Mouse (Mus musculus): Measurements from ENCODE around the gene Metap1. TPM values are rescaled to one million over a fixed set of nuclear protein-coding genes. Genes with fewer than 3 reads are reported as not detected.

The Metap1 gene
- polyA plus RNA-seq, 1 experiment from 2014 or later, result 49.7 TPM

DNA sequence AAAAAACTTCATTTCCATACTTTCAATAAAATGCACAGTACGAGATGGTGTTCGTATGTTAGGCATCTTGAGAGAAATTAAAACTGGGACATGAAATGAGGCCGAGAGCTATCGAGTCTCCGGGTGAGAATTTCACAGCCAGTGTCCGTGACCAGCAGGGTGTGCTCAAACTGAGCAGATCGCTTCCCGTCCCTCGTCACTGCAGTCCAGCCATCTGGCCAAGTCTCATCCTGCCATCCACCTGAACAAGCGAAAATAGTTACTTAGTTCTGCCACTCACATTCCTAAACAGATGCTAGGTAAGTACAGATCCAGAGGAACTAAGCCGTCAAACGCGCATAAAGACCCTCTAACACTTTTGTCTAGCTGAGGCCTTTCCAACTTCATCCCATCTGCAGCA is 29.1 kb downstream of the Metap1 start:
- H3K9me3 ChIP-seq (replicated peaks), result no peaks in the 10 kb centered on the region
- peaks cover 96% of the 10 kb centered on the region for H3K36me3 ChIP-seq
- DNase-seq (ENCODE audit: low spot score), result no peak

GRCm38 (mm10) chr3:138458441-138458840 is 30.9 kb downstream of the Metap1 start:
- WGBS, result 95% methylated on average over 3 of the region's 3 CpGs
- Histone ChIP-seq H3K4me3 (no peak overlapping the region), H3K9me3 (replicated peaks) (no peaks in the 10 kb centered on the region), H3K27me3 (ENCODE audit: low read depth, poor library complexity, severe bottlenecking) (no peaks in the 10 kb centered on the region), H3K4me1 (no peaks in the 10 kb centered on the region), H3K27ac (no peak overlapping the region), H3K36me3 (peaks cover 98% of the 10 kb centered on the region)
- DNase-seq (ENCODE audit: low spot score), result no peak

More for the DNA sequence above, 29.1 kb downstream of the Metap1 start:
- no peak overlapping the region for H3K4me3 ChIP-seq
- 91% methylated on average over 13 of the region's 13 CpGs for WGBS
- H3K27ac ChIP-seq, result no peak overlapping the region
- H3K27me3 ChIP-seq (ENCODE audit: low read depth, poor library complexity, severe bottlenecking), result no peaks in the 10 kb centered on the region
- H3K4me1 ChIP-seq, result no peaks in the 10 kb centered on the region

DNA sequence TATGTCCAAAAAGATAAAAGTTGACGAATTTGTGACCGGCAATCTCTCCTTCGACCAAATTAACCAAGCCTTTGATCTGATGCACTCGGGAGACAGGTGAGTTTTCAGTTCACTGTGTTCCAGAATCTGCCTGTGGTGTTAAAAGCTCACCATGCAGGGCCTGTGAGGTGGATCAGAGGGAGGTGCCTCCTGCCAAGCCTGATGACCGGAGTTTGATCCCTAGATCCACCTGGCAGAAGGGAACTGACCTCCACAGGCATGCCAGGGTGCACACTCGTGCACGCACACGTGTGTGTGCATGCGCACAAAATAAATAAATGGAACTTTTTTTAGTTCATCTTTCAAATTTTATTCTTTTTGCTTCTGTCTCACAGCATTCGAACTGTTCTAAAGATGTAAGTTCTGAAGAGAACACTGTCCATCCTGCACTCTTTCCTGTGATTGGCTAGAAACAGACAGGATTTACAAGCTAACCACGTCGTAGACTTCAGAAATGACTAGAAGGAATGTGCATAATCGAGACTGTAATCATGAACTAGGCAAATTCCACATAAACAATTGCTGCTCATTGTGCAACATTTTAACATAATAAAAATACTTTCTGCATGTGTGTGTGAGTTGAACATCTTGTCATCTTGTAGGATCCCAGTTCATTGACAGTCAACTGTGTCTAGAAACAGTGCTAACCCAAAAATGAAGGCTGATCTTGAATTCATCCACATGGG is 34.4 kb downstream of the Metap1 start:
- Histone ChIP-seq H3K27ac (no peak overlapping the region), H3K9me3 (replicated peaks) (no peaks in the 10 kb centered on the region), H3K27me3 (ENCODE audit: low read depth, poor library complexity, severe bottlenecking) (no peaks in the 10 kb centered on the region), H3K4me1 (no peaks in the 10 kb centered on the region), H3K4me3 (no peak overlapping the region), H3K36me3 (peaks cover 100% of the 10 kb centered on the region)
- 93% methylated on average over 13 of the region's 13 CpGs for WGBS
- no peak for DNase-seq (ENCODE audit: low spot score)

GRCm38 (mm10) chr3:138454234-138454633 is 35.1 kb downstream of the Metap1 start:
- H3K4me3 ChIP-seq, result no peak overlapping the region
- H3K9me3 ChIP-seq (replicated peaks), result no peaks in the 10 kb centered on the region
- H3K36me3 ChIP-seq, result peaks cover 100% of the 10 kb centered on the region
- no peaks in the 10 kb centered on the region for H3K27me3 ChIP-seq (ENCODE audit: low read depth, poor library complexity, severe bottlenecking)
- no peaks in the 10 kb centered on the region for H3K4me1 ChIP-seq
- H3K27ac ChIP-seq, result no peak overlapping the region
- DNase-seq (ENCODE audit: low spot score), result no peak
- WGBS, result 93% methylated on average over 1 of the region's 1 CpGs

- 94% methylated on average over 10 of the region's 10 CpGs for WGBS
- Histone ChIP-seq H3K4me3 (no peak overlapping the region), H3K27me3 (ENCODE audit: low read depth, poor library complexity, severe bottlenecking) (no peaks in the 10 kb centered on the region), H3K36me3 (peaks cover 99% of the 10 kb centered on the region), H3K27ac (no peak overlapping the region), H3K9me3 (replicated peaks) (no peaks in the 10 kb centered on the region), H3K4me1 (no peaks in the 10 kb centered on the region)
- DNase-seq (ENCODE audit: low spot score), result no peak
Observed at GRCm38 (mm10) chr3:138452169-138452568, 37.1 kb downstream of the Metap1 start.

- DNase-seq (ENCODE audit: low spot score), result no peak
- 84% methylated on average over 12 of the region's 12 CpGs for WGBS
- H3K9me3 ChIP-seq (replicated peaks), result no peaks in the 10 kb centered on the region
- peaks cover 8% of the 10 kb centered on the region for H3K4me1 ChIP-seq
- no peak overlapping the region for H3K4me3 ChIP-seq
- H3K36me3 ChIP-seq, result peaks cover 85% of the 10 kb centered on the region
- H3K27me3 ChIP-seq (ENCODE audit: low read depth, poor library complexity, severe bottlenecking), result no peaks in the 10 kb centered on the region
- no peak overlapping the region for H3K27ac ChIP-seq
Observed at GRCm38 (mm10) chr3:138448077-138448860, 41.0 kb downstream of the Metap1 start.

DNA sequence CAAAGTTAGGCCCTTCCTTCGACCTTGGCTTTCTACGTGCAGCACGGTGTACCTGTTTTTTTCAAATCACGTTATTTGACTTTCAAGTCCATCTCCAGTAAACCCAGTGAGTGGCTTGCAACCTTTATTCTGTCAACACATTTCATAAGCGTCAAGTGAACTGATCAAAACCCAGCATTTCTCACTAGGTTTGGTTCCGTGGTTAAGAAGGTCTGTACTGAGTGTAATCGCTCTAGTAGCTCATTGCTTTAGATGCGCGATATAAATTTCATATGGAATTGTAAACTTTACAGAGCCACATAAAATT is 45.9 kb downstream of the Metap1 start:
- Histone ChIP-seq H3K36me3 (peaks cover 38% of the 10 kb centered on the region), H3K27ac (peak overlapping the region; percentile 96), H3K4me3 (peak overlapping the region; percentile 92), H3K9me3 (replicated peaks) (no peaks in the 10 kb centered on the region), H3K27me3 (ENCODE audit: low read depth, poor library complexity, severe bottlenecking) (no peaks in the 10 kb centered on the region), H3K4me1 (peaks cover 19% of the 10 kb centered on the region)
- WGBS, result 6% methylated on average over 9 of the region's 9 CpGs
- DNase-seq (ENCODE audit: low spot score), result no peak

DNA sequence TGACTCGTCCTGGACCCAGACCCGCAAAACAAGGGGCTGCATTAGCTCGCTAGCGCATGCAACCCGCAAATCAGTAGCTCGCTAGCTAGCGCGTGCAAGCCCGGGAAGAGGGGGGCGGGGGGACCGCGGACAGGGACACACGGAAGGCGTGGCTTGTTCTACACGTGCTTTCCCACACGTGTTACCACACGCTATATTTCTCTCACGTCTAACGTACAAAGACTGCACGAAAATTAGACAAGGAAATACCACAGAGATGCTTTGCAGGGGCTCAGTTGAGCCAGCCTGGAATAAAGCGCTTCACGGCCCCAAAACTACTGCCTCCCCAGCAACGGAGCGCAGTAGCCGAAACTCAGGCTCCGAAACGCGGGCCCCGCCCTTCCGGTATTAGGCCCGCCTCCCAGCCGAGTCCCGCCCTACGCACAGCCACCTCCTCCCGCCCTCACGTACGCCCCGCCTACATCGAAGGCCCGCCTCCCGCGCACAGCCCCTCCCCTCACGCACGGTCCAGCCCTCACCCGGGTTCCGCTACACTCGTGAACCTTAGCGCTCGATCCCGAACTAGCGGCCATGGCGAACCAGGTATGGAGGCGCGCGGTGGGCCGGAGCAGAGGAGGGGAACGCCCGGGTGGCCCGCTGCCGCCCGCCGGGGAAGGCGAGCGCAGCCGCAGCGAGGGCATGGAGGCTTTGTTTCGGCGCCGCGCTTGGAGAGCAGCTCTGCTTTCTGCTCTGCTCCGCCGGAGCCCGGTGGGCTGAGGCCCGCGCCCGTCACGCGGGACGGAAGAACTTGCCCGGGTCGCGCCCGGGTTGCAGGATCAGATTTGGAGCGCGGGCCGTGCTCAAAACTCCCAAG is 46.5 kb downstream of the Metap1 start, which contains the start of gene Adh5:
Adh5 (plus strand) TSS at position 482 of the 853 bp plus-strand sequence.
- peaks cover 19% of the 10 kb centered on the region for H3K4me1 ChIP-seq
- peak; percentile 96 for DNase-seq (ENCODE audit: low spot score)
- WGBS, result under 1% methylated on average over 86 of the region's 86 CpGs

DNA sequence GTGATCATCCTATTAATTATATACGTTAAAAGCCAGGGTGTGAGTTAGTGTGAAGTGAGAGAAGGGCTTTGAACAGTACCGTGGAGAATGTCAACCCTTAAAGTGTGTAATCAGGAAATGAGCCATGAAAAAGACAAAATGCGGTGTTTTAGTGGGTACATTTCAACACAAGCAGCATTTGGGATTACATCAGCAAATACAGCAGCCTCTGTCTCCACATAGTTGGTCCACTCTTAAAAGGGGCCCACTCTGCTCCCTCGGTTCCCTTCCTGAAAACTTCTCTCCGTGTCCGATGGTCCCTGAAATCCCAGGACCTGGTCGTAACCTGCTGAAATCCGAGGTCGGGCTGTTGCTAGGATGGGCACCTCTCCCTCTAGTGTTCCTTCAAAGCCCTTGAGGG is 47.1 kb downstream of the Metap1 start:
- no peak for DNase-seq (ENCODE audit: low spot score)
- 5% methylated on average over 9 of the region's 9 CpGs for WGBS
- Histone ChIP-seq H3K4me3 (peak overlapping the region; percentile 92), H3K27ac (peak overlapping the region; percentile 96), H3K27me3 (ENCODE audit: low read depth, poor library complexity, severe bottlenecking) (no peaks in the 10 kb centered on the region), H3K4me1 (peaks cover 19% of the 10 kb centered on the region), H3K9me3 (replicated peaks) (no peaks in the 10 kb centered on the region), H3K36me3 (peaks cover 26% of the 10 kb centered on the region)

More for the DNA sequence above, 46.5 kb downstream of the Metap1 start, which contains the start of gene Adh5:
- H3K9me3 ChIP-seq (replicated peaks), result no peaks in the 10 kb centered on the region
- no peaks in the 10 kb centered on the region for H3K27me3 ChIP-seq (ENCODE audit: low read depth, poor library complexity, severe bottlenecking)
- H3K36me3 ChIP-seq, result peaks cover 32% of the 10 kb centered on the region
- H3K27ac ChIP-seq, result peak within 1 kb of the TSS; percentile 96
- peak within 1 kb of the TSS; percentile 92 for H3K4me3 ChIP-seq

GRCm38 (mm10) chr3:138438716-138439115 is 50.6 kb downstream of the Metap1 start:
- no peak for DNase-seq (ENCODE audit: low spot score)
- H3K4me3 ChIP-seq, result no peak overlapping the region

DNA sequence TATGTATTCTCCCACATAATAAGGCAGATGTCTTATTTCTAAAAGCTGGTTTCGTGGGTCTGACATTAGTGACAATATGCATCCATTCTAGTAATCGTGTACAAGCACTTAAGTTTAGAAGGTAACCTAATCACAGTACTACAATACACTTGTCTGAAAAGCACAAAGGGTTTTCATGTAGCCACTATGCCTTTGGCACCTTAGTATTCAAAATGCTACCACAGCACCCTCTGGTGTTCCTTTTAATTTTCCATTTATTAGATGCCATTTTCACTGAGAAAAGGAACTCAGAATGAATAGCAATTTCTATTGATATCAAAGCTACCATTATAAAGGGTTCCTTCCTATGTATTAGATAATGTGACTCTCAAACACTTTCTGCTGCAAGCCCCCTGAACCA is 57.5 kb downstream of the Metap1 start:
- DNase-seq (ENCODE audit: low spot score), result no peak
- 88% methylated on average over 2 of the region's 2 CpGs for WGBS
- H3K36me3 ChIP-seq, result no peaks in the 10 kb centered on the region
- H3K4me1 ChIP-seq, result no peaks in the 10 kb centered on the region
- no peak overlapping the region for H3K27ac ChIP-seq
- H3K4me3 ChIP-seq, result no peak overlapping the region
- H3K27me3 ChIP-seq (ENCODE audit: low read depth, poor library complexity, severe bottlenecking), result no peaks in the 10 kb centered on the region
- no peaks in the 10 kb centered on the region for H3K9me3 ChIP-seq (replicated peaks)

More at GRCm38 (mm10) chr3:138438716-138439115, 50.6 kb downstream of the Metap1 start:
- WGBS, result 76% methylated on average over 3 of the region's 3 CpGs
- H3K27me3 ChIP-seq (ENCODE audit: low read depth, poor library complexity, severe bottlenecking), result no peaks in the 10 kb centered on the region
- peaks cover 13% of the 10 kb centered on the region for H3K4me1 ChIP-seq
- no peaks in the 10 kb centered on the region for H3K36me3 ChIP-seq
- no peak overlapping the region for H3K27ac ChIP-seq
- no peaks in the 10 kb centered on the region for H3K9me3 ChIP-seq (replicated peaks)

- DNase-seq (ENCODE audit: low spot score), result no peak
- Histone ChIP-seq H3K27me3 (ENCODE audit: low read depth, poor library complexity, severe bottlenecking) (no peaks in the 10 kb centered on the region), H3K36me3 (no peaks in the 10 kb centered on the region), H3K4me3 (no peak overlapping the region), H3K9me3 (replicated peaks) (no peaks in the 10 kb centered on the region), H3K27ac (no peak overlapping the region), H3K4me1 (no peaks in the 10 kb centered on the region)
- 88% methylated on average over 6 of the region's 6 CpGs for WGBS
Observed at GRCm38 (mm10) chr3:138430360-138430976, 58.8 kb downstream of the Metap1 start.
